Mouse (Mus musculus) midbrain, embryonic 10.5 days (tissue): Measurements from ENCODE around the gene Fgg. TPM values are rescaled to one million over a fixed set of nuclear protein-coding genes. Genes with fewer than 3 reads are reported as not detected.
A peak's percentile ranks its signal among the peaks of the same experiment; 100 is the strongest.

Experiments used
- DNase-seq: peaks from one replicate; pipeline ENCODE4 v3.0.0-alpha.2; 2017; ENCODE audit warnings: low spot score
- H3K27ac ChIP-seq: fragments of 300-500 bp; sonication (generic); replicated peaks from 2 replicates; pipeline ENCODE4 v1.5.1; 2016; ENCODE audit warnings: mild to moderate bottlenecking
- H3K27me3 ChIP-seq: fragments of 300-500 bp; sonication (generic); 2 replicates; pipeline ENCODE4 v1.6.1; 2016; ENCODE audit warnings: low read depth, mild to moderate bottlenecking; ENCODE audit not compliant: poor library complexity, severe bottlenecking
- H3K36me3 ChIP-seq: fragments of 300-500 bp; sonication (generic); 2 replicates; pipeline ENCODE4 v1.6.1; 2016; ENCODE audit warnings: mild to moderate bottlenecking, moderate library complexity
- H3K4me1 ChIP-seq: fragments of 300-500 bp; sonication (generic); 2 replicates; pipeline ENCODE4 v1.6.1; 2016
- H3K4me3 ChIP-seq: fragments of 300-500 bp; sonication (generic); 2 replicates; pipeline ENCODE4 v1.5.1; 2016; ENCODE audit warnings: mild to moderate bottlenecking, moderate library complexity
- H3K9me3 ChIP-seq: fragments of 300-500 bp; sonication (generic); replicated peaks from 2 replicates; pipeline ENCODE4 v1.6.1; 2016; ENCODE audit warnings: mild to moderate bottlenecking
- WGBS: fragments of 180-500 bp; shearing (Covaris S2); methylation state at CpG from one replicate; pipeline ENCODE4 v1.1.7; 2016; 5-methylcytosine and 5-hydroxymethylcytosine counted together
- polyA plus RNA-seq: library from polyadenylated mRNA; unstranded; fragments of >200 nt; fragmentation: Nextera tagmentation; extraction: Ambion mirVana; gene quantifications from 2 replicates; pipeline ENCODE4 v1.2.1, GENCODE M21; 2016

Fgg gene
- 0.06 TPM in 1 of 2 replicates, not detected in the other for polyA plus RNA-seq

DNA sequence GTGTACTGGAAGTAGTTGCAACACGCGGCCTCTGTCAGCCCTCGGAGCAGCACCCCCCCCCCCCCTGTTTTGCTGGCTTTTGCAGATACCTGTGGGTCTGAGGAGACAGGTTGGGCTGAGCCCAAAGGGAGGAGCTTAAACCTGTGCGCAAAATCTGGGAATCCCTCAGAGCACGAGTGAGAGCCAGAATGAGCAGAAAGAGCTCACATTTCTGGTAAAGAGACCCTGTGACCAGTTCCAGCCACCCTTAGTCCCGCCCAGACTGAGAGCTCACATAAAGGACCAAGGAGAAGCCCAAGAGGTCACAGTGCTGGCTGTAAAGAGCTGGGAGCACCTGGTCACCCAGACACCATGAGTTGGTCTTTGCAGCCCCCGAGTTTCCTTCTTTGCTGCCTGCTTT is at the start of gene Fgg:
Fgg (plus strand) TSS at position 168 of the 400 bp plus-strand sequence.
- Histone ChIP-seq H3K4me1 (no peaks in the 10 kb centered on the region), H3K9me3 (no peaks in the 10 kb centered on the region), H3K4me3 (no peak within 1 kb of the TSS), H3K27ac (no peak within 1 kb of the TSS), H3K36me3 (no peaks in the 10 kb centered on the region), H3K27me3 (no peaks in the 10 kb centered on the region)
- DNase-seq, result no peak
- 52% methylated on average over 7 of the region's 7 CpGs for WGBS

DNA sequence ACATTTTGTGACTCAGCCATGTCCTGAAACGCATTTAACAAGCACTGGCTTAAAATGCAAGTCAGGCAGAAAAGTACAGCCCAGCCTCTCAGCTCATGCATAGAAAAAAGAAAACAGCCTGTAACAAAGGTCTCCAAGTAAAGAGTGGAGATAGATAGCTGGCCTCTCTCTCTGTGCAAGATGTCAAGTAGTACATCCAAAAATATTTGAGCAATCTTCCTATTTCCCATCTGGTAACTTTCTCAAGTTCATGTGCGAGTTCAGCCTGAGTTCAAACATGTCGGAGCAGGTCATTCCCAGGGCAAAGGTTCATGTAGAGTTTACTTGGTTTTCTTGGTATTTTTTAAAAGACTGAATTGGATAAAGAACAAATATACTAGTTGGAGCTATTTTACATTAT is 36.5 kb upstream of the Fgg start:
- DNase-seq, result no peak
- Histone ChIP-seq H3K9me3 (no peaks in the 10 kb centered on the region), H3K27ac (no peak overlapping the region), H3K4me1 (no peaks in the 10 kb centered on the region), H3K4me3 (no peak overlapping the region), H3K27me3 (no peaks in the 10 kb centered on the region), H3K36me3 (no peaks in the 10 kb centered on the region)
- 90% methylated on average over 3 of the region's 3 CpGs for WGBS

DNA sequence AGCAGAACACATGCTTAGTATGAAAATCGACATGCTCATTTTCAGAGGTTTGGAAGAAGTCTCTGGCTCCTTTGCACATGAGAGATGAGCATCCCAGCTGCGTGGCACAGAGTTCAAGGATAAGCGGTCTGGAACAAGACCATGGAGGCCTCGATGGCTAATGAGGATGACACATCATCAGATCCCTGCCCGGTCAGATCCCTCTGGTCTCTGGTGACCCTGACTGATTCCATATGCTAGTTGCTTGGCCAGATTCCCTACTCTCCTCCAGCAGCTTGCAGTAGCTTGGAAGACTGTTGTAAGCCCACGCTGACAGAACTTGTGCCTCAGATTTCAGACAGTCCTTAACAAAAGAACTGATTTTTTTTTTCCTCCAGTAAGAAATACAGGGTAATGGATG is 26.7 kb upstream of the Fgg start:
- Histone ChIP-seq H3K36me3 (no peaks in the 10 kb centered on the region), H3K27ac (no peak overlapping the region), H3K27me3 (no peaks in the 10 kb centered on the region), H3K4me3 (no peak overlapping the region), H3K9me3 (no peaks in the 10 kb centered on the region), H3K4me1 (no peaks in the 10 kb centered on the region)
- DNase-seq, result no peak
- 86% methylated on average over 6 of the region's 6 CpGs for WGBS

DNA sequence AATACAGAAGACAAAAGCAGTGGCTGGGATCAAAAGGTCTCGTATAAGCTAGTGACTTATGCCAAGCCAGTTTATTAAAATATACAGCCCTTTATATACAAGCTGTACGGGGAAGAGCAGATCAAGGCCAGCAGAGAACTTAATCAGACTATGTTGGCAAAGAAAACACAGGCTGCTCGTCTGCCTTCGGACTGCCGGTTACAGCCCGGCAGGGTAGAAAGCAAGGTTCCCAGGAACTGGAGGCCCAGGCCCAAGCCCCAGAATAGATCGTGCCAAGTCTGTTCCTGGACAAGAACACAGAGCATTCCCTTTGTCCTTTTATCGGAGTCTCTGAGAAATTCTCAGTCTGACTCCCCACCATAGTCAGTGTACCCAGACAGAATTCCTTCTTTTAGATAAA is 25.7 kb upstream of the Fgg start:
- no peak for DNase-seq
- WGBS, result 88% methylated on average over 8 of the region's 8 CpGs
- H3K4me3 ChIP-seq, result no peak overlapping the region
- no peaks in the 10 kb centered on the region for H3K27me3 ChIP-seq
- H3K27ac ChIP-seq, result no peak overlapping the region
- H3K9me3 ChIP-seq, result no peaks in the 10 kb centered on the region
- H3K36me3 ChIP-seq, result no peaks in the 10 kb centered on the region
- H3K4me1 ChIP-seq, result no peaks in the 10 kb centered on the region

DNA sequence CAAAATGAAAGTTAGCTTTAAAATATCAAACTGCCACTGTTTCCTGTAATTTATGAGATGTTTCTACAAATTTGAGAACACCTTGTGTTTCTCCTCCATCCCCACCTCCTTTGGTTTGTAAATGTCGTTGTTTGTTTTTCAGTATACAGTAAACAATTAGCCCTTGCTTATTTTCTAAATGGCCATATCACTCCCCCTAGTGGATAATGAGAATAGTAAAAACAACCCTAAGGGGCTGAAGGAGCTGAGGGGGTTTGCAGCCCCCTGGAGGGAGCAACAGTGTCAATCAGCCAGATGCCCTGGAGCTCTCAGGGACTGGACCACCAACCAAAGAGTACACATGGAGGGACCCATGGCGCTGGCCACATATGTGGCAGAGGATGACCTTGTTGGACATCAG is 22.7 kb upstream of the Fgg start:
- Histone ChIP-seq H3K27me3 (no peaks in the 10 kb centered on the region), H3K4me3 (no peak overlapping the region), H3K4me1 (no peaks in the 10 kb centered on the region), H3K36me3 (no peaks in the 10 kb centered on the region), H3K27ac (no peak overlapping the region), H3K9me3 (no peaks in the 10 kb centered on the region)
- 81% methylated on average over 2 of the region's 2 CpGs for WGBS
- no peak for DNase-seq

DNA sequence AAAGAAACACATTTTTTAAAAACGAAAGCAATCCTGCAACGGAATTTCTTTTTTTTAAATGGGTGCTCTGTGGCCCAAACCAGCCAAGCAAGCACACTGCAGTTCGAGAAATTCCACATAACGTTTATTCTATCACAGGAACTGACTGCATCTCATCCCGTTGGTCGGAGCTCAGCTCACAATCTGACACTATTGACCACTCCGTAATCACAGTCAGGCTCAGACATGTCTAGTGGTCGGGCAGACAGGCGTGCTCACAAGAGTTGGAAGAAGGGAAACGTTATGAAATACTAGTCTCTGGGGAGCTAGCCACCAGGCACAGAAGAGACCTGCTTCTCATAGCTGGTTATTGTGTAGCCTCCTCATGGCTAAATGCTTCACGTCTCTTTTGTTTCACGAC is 15.6 kb upstream of the Fgg start:
- H3K27ac ChIP-seq, result no peak overlapping the region
- peaks cover 32% of the 10 kb centered on the region for H3K27me3 ChIP-seq
- H3K4me1 ChIP-seq, result peaks cover 9% of the 10 kb centered on the region
- 85% methylated on average over 12 of the region's 12 CpGs for WGBS
- no peak for DNase-seq
- H3K9me3 ChIP-seq, result no peaks in the 10 kb centered on the region
- H3K36me3 ChIP-seq, result no peaks in the 10 kb centered on the region
- no peak overlapping the region for H3K4me3 ChIP-seq

DNA sequence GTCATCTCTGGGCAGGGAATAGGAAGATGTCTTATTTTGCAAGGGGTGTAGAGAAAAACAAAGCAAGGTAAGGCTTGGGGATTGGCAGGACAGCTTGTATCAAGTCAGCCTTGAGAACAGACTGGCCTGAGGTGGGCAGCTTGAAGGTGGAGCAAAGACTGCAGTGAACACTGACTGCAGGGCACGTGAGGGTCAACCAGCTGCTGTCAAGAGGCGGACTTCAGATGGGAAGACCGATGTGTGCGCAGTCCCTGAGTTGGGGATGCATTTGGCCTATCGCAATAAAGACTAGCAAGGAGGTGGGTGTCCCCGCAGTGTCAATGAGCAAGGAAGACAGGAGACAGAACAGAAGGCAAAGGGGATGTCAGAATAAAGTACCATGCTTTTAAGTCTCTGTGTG is 14.6 kb upstream of the Fgg start:
- 93% methylated on average over 6 of the region's 6 CpGs for WGBS
- no peaks in the 10 kb centered on the region for H3K36me3 ChIP-seq
- peaks cover 9% of the 10 kb centered on the region for H3K4me1 ChIP-seq
- peaks cover 39% of the 10 kb centered on the region for H3K27me3 ChIP-seq
- H3K27ac ChIP-seq, result no peak overlapping the region
- DNase-seq, result no peak
- H3K4me3 ChIP-seq, result no peak overlapping the region
- H3K9me3 ChIP-seq, result no peaks in the 10 kb centered on the region

DNA sequence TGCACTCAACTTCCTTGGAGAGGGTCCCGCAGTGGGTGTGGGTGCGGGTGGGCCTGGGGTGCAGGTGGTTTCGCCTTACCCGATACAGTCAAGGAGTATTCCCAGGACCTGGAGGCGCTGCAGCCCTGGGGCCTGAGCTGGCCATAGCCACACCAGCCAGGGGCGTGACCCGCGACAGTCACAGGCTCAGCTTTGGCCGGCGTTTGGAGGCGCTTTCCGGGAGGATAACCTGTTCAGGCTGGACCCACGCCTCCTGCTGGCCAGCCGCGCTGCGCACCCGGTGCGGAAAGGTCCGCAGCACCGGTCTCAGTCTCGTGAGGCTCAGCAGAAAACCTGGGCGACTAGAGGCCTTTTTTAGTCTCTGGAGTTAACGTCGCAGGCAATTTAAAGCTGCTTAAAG is 12.2 kb upstream of the Fgg start:
- 4% methylated on average over 24 of the region's 24 CpGs for WGBS
- DNase-seq, result peak; percentile 80
- peaks cover 13% of the 10 kb centered on the region for H3K4me1 ChIP-seq
- H3K27ac ChIP-seq, result no peak overlapping the region
- H3K9me3 ChIP-seq, result no peaks in the 10 kb centered on the region
- H3K4me3 ChIP-seq, result peak overlapping the region; percentile 40
- H3K36me3 ChIP-seq, result no peaks in the 10 kb centered on the region
- H3K27me3 ChIP-seq, result peaks cover 43% of the 10 kb centered on the region

DNA sequence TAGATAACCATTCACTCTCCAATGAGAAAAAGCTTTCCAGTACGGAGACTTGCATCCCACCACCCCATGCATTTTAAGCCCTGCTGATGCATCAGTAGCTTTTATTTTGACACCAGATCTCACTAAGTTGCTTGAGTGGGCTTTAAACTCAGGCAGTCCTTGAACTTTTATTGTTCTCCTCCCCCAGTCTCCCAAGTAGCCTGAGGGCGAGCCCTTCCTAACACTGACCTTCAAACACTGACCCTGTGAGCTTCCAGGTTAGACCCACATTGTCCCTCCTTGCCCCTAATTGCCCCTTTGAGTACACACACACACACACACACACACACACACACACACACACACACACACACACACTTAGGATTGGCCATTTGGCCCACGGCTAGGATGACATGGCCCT is 10.9 kb upstream of the Fgg start:
- no peak overlapping the region for H3K4me3 ChIP-seq
- DNase-seq, result no peak
- peaks cover 13% of the 10 kb centered on the region for H3K4me1 ChIP-seq
- WGBS, result 76% methylated on average over 3 of the region's 3 CpGs
- peaks cover 43% of the 10 kb centered on the region for H3K27me3 ChIP-seq
- no peaks in the 10 kb centered on the region for H3K36me3 ChIP-seq
- no peaks in the 10 kb centered on the region for H3K9me3 ChIP-seq
- H3K27ac ChIP-seq, result no peak overlapping the region

DNA sequence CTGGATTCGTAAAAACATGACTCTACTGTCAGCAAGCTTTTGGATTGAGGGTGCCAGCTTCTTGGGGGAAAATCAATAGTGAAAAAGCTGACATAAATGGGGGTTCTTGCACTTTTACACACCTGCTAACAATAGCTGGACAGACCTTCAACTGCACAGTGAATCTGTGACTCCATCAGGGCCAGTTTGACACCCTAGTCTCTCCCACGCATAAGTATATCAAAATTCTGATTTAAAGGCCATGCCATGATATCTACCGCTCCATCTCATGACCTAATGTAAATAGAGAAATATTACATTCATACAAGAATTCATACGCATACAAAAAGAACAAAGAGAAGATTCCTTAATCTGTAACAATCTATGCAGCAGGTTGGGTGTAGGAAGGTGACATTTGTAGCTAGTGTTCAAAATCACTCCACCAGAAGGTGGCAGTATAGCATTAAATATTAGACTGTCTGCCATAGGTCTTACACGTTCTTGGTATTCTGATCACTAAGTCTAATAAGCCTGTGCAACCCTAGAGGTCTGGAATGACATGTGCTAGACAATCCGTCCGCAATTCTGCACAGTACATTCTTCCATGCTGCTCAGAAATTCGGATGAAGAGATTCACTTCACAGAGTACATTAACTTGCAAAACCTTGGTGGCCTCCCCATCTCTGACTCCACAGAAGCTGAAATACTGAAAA is 8.6 kb upstream of the Fgg start:
- Histone ChIP-seq H3K27ac (no peak overlapping the region), H3K27me3 (peaks cover 40% of the 10 kb centered on the region), H3K4me1 (peaks cover 13% of the 10 kb centered on the region), H3K9me3 (no peaks in the 10 kb centered on the region), H3K4me3 (no peak overlapping the region), H3K36me3 (no peaks in the 10 kb centered on the region)
- WGBS, result 34% methylated on average over 8 of the region's 8 CpGs
- no peak for DNase-seq

DNA sequence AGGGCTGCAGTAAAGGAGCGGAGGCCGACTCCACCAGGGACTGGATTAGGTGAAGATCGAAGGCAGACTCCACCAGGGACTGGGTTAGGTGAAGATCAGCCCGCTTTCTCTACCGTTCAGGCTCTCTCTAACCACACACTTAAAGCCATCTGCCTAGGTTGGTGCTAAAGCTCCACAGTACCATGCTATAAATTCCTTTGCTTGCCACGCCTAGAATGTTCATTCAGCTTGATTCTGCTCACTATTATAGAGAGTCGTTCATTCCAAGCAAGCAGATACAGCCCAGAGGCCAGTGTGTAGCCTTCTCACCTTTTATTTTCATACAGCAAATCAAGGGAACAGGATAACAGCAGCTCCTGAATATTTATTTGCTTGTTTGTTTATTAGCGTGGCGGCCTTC is 7.5 kb upstream of the Fgg start:
- H3K36me3 ChIP-seq, result no peaks in the 10 kb centered on the region
- no peak overlapping the region for H3K27ac ChIP-seq
- H3K4me1 ChIP-seq, result peaks cover 11% of the 10 kb centered on the region
- 91% methylated on average over 9 of the region's 9 CpGs for WGBS
- no peak for DNase-seq
- H3K27me3 ChIP-seq, result peaks cover 31% of the 10 kb centered on the region
- no peaks in the 10 kb centered on the region for H3K9me3 ChIP-seq
- H3K4me3 ChIP-seq, result no peak overlapping the region

DNA sequence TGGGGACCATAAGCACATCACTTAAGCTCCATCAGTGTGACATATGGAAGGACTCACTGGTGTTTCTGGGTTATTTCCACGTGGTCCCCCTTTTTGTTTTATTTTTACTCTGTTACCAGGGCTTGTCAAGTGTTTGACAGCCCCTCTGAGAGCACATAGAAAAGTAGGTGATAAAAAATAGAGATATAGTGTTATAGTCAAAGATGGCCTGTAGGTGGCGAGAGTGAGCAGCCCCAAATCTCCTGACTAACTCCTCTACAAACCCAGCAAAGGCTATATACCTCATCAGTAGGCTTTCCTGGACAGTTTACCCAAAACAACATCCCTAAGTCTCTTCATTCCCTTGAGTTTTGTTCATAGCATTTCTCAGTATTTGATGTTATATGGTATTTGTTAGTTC is 5.3 kb upstream of the Fgg start:
- no peak overlapping the region for H3K4me3 ChIP-seq
- DNase-seq, result peak; percentile 25
- WGBS, result 0% methylated on average over 2 of the region's 2 CpGs
- peaks cover 10% of the 10 kb centered on the region; the same call in 1 of the 2 replicates for H3K27me3 ChIP-seq
- H3K9me3 ChIP-seq, result no peaks in the 10 kb centered on the region
- H3K4me1 ChIP-seq, result peaks cover 4% of the 10 kb centered on the region; the same call in 1 of the 2 replicates
- no peak overlapping the region for H3K27ac ChIP-seq
- no peaks in the 10 kb centered on the region for H3K36me3 ChIP-seq

DNA sequence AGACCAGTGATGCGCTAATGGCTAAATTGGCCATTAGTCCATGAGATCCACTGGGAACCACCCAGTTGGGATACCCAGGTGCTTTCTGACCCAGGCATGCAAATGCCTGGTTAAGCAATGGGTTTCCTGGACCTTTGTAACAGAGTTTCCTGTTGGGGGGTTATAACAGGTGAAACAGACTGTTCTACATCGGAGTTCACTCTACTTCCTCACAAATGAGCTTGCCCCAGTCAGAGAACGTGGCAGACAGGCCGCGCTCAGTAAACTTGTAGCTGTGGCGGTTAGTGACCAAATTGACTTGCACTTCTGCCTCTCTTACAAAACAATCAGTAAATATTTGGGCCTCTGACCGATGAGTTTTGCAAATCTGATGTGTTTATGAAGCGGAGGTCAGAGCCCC is 4.5 kb upstream of the Fgg start:
- Histone ChIP-seq H3K4me3 (no peak overlapping the region), H3K27ac (no peak overlapping the region), H3K36me3 (no peaks in the 10 kb centered on the region), H3K4me1 (peaks cover 4% of the 10 kb centered on the region; the same call in 1 of the 2 replicates), H3K27me3 (peaks cover 5% of the 10 kb centered on the region; the same call in 1 of the 2 replicates), H3K9me3 (no peaks in the 10 kb centered on the region)
- DNase-seq, result no peak
- WGBS, result 96% methylated on average over 8 of the region's 8 CpGs
